Mouse (Mus musculus) left cerebral cortex, postnatal 25 days (tissue): ENCODE measurements around the gene Sgms1. TPM values are rescaled to one million over a fixed set of nuclear protein-coding genes. Genes with fewer than 3 reads are reported as not detected.
A peak's percentile ranks its signal among the peaks of the same experiment; 100 is the strongest.

ENCODE experiments used
- DNase-seq, 2 experiments: peaks; one replicate each; pipeline ENCODE4 v3.0.0; 2022; ENCODE audit warnings: low spot score in 2 of 2, mixed read lengths in 1 of 2
- intact Hi-C: fragments of 180-260 bp; cut with DNase I; formaldehyde crosslinking; loops from one replicate; pipeline ENCODE4 v1.15.1; 2025
- total RNA-seq, 2 experiments: library from RNA; stranded (reverse); gene quantifications; 2 replicates each; pipeline ENCODE4 v1.2.3; 2021

Gene Sgms1
- total RNA-seq, 2 experiments from 2014 or later, result 44.2 to 53.5 TPM

DNA sequence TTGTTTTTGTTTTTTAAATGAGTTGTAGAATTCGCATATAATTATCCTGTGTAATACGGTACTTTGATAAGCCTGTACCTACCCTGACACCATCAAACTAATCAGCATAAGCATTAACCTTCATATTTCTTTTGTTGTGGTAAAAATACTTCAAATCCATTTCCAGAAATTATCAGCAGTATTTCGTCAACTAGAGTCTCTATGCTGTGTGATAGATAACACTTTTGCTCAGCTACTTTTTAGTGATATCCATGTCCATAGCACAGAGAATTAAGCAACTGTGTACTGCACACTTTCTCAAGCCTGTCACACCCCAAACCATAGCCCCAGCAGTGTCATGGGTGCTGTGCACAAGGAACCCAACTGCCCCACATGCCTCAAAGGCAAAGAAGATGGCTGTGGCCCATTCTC, 152.3 kb downstream of the Sgms1 start:
- DNase-seq, result no peak
- intact Hi-C loops, result no loop called here

DNA sequence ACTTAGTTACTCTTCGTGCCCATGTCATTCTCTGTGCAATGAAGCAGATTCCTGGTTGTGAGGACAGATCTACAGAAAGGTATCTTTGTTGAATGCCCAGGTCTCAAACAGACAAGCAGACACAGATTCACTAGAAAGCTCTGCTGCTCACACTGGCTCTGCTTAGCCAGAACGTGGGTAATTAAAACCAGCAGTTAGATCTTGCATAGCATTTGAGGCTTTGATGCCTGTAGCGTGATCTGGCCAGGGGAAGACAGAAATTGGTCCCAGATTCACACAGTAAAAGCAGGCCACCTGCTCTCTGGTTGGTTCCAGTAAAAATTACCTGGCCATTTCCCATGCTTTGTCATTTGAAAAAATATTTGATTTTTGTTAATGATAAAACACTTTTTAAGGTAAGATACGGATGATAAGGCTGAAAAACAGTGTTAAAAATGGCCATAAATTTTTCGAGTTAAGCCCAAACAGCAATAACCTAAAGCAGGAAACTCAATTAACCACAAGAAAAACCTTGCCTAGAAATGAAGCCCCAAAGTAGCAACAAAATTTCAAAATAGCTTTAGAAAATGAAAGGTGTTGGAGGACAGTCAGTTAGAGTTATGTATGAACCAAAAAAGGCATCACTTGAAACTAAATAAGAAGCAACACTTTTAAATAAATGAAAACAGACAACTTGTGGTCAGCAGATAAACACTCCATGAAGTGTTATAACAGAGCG, 154.6 kb downstream of the Sgms1 start:
- intact Hi-C loops, result no loop called here
- DNase-seq, result no peak

DNA sequence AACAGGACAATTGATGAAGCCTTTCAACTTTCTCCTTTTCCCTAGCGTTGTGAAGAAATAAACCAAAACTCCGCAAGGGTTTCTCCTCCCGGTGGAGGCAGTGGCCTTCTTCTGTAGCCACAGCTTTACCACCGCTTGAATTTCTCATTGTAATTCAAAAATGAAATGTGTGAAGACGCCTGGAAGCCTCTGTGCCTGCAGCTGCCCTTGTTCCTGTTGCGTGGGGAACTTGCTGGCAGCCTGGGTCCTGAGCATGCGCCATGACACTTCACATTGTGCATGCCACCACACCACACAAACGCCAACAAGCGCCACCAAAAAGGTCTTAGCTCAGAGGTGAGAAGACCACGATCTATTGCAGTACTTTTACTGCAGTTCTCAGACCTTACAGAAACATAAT, 158.2 kb downstream of the Sgms1 start:
- DNase-seq, result peak in 1 of 2 experiments; percentile 58
- intact Hi-C loops, result no loop called here

DNA sequence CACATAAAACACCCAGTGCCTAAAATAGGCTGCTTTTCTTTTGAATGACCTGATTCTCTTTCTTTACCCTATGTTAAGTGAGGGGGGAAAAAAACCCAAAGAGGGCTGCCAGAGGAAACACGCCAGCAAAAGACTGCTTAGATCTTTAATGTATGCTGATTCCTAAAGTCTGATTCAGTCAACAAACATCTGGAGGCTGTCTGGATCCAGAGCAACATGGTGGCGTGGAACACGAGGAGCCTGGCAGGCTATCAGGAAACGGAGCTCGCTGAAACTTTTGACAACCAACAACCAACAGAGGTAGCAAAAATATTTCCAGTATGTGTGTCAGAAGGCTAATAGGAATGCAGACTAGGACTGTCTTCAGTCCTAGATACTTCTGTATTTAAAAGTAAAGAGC, 158.7 kb downstream of the Sgms1 start:
- DNase-seq, result no peak
- intact Hi-C loops, result no loop called here

DNA sequence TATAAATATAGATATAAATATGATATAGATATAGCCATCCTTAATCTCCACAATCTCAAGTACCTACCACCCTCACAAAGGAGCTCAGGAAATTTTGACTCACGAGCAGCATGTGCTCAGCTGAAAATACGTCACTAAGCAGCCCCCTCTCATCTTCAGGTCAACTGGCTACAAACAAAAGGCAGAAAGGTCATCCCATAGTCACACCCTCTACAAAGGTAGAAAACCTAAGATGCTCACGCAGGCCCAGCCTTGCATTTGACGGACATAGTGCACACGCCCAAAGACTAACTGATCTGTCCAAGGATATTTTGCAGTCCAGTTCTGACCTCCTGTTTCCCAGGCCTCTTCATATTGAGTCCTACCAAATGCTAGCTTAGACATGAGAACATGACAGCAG, 159.2 kb downstream of the Sgms1 start:
- no peak for DNase-seq
- intact Hi-C loops, result no loop called here

DNA sequence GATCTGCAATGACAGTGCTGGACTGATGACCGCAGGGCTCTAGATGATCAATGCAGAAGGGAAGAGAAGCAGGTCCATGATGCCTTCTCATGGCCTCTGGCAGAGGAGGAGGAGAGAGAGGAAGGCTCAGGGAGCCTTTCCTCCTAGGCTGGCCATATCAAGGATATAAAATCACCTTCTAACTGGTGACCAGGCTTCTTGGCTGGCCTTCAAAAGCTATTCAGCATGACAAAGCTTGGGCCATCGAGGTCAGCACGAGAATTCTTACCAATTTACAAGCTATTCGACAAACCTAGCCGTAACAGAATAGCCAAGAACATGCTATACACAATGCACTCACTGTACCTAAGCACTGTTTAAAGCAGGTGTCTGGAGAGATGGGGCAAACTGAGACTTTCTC, 159.7 kb downstream of the Sgms1 start:
- intact Hi-C loops, result no loop called here
- DNase-seq, result no peak

DNA sequence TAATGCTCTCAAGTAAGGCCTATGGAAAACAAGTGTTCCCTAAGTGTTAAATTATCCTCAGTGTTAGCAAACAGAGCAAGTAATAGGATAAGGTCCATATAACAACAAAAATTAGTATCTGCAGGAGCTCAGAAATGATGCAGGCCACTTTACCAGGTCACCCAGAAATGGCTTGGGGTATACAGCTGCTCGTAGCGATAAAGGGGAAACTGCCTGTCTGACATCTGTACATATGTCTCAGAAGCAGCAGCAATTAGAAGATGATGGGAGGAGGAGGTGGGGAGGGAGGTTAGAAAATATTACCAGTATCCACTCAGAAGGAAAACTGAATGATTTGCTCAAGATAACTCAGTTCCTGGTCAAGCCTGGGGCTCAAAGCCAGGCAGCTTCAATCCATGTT, 162.3 kb downstream of the Sgms1 start:
- intact Hi-C loops, result no loop called here
- DNase-seq, result no peak

DNA sequence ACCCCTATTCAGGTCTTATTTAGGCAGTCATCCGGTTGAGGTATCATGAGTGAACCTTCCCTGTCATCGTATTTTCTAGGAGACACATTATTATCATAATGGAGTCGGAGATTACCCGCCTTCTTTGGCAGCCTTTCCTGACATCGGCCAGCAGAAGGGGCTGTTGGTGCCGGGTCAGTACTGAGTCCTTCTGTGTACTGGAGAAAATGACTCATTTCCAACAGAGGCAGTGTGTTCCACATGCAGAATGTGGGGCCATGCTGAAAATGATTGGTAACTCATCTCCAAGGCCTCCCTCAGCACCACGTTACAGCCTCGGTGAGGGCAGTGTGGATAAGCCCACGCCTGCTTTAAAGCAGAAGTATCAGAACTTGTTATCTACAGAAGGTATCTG, 164.4 kb downstream of the Sgms1 start:
- no peak for DNase-seq
- intact Hi-C loops, result no loop called here

DNA sequence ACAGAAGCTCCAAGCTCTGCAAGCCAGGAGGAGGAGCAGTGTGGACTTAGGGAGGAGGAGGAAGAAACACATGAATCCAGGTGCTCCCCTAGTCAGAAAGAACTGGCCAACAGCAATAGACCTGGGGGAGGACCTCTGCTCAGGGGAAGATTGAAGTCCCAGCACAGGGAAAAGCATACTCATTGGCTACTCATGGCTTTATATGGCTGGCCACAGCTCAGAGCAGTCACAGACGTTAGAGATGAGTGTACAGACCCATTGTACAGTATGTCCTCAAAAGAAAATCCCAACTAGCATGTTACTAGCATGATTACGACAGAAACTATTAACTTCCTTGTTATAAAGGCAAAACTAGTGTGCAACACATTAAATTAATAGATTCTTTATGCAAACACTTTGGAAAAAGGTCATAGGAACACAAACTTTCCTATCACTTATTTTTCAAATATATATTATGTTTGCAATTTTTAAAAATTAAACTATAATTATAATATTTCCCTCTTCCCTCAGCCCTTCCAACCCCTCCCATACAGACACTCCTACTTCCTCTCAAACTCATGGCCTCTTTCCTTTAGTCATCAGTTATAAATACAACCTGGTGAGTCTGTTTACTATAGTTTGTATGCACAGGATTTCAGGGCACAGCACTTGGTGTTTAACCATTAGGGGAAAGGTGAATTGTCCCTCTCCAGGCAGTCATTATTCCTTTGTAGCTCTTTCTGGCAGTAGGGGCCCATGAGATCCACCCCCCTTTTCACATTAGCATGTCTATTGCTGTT, 165.0 kb downstream of the Sgms1 start:
- intact Hi-C loops, result no loop called here
- DNase-seq, result no peak

DNA sequence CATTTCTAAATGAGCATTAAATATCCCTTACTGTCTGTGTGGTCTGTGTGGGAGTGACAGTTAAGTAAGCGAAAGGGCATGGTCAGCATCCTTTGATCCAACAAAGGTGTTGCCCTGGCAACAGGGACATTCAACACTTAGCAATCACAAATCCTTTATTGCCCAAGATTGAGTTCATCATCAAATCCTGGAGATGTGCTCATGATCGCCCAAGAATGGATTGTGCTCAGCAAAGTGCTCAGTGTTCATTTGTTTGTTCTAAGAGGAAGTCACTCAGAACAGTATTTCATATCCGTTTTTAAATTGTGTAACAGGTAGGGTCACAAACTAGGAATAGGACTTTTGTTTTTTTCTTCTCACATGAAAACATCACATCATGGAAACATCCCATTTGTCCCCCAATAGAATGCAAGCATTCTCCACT, 165.8 kb downstream of the Sgms1 start:
- no peak for DNase-seq
- intact Hi-C loops, result no loop called here

DNA sequence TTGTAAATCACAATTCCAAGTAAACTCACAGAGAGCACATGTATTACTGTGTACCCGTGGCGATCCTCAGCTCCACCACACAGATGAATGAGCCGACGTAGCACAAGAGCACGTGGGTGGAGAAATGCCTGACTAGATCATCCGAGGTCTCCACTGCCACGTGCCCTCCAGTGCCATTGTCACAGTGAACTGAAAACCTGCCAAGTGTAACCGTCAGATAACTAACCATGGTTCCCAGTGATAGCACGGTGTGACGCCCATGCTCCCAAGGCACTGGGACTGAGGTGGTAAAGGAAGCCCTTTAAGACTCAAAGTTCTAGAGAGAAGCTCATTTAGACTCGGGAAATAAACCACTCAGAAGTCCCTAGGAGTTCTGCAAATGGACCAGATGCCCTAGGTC, 167.4 kb downstream of the Sgms1 start:
- DNase-seq, result no peak
- intact Hi-C loops, result no loop called here

DNA sequence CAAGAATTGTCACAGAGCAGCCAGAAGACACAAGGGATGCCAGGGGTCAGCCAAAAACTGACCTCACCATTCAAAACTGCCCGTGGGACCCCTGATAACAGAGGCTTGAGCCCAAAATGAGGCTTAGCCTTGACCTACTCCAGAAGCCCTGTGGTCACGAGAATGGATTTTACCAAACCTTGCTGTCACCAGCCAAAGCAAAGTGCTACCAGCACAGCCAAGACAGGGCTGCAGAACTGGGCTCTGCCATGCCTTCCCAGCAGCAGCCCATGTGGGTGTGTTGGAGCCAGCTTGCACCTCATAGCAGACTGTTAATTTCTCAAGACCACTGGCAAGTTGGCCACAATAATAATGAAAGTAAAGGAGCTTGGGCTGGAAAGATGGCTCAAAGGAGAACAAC, 168.5 kb downstream of the Sgms1 start:
- no peak for DNase-seq
- intact Hi-C loops, result no loop called here

DNA sequence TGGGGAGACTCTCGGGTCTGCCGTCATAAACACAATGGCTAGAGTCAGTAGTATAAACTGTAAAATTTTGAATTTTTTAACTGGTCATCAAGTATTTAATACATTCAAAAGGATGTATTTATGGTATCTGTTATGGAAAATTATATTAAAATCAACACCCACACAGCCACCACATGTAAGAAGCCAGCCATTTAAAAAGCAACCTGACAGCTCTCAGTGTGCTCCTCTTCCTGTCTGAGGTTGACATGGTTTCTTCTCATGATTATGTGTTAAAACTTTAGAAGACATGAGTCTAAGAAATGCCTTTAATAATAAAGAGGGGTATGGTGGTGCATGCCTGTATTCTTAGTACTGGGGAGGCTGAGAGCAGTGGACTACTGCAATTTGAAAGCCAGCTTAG, 172.8 kb downstream of the Sgms1 start:
- intact Hi-C loops, result no loop called here
- DNase-seq, result no peak

DNA sequence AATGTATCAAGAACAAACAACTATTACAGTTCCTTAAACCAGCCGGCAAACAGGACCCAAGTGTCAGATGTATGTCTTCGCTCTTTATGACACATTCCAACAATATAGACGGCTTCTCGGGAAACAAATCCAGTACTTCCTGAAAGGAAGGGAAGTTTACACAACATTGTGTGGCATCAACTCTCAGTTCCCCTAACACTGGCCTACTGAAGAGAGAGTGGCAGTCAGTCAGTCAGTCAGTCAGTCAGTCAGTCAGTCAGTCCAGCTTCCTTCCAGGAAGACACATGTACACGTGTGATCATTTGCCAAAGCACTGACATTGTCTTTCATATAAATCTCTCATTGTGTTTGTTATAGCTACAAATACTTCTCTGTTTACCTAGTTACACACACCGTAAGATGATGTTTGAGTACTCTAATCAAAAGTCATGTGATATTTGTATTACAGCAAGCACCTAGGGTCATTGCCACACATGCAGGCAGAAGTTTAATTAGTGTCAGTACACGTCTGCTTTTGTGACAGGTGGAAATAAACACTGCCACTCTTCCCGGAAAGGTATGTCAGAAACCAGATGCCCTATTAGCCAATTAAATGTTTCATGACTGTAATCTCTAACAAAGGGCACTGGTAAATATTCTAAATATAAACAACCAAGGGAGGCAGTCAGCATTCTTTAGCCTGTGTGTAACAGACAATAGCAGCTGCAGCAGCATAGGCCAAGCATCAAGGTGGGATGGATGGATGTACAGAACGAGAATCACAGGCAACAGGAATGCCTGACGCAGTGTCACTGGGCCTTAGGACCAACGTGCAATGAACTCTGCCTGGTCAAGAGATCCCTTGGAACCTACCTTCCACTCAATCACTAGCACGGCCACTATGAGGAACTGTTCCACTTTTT, 174.4 kb downstream of the Sgms1 start:
- intact Hi-C loops, result no loop called here

DNA sequence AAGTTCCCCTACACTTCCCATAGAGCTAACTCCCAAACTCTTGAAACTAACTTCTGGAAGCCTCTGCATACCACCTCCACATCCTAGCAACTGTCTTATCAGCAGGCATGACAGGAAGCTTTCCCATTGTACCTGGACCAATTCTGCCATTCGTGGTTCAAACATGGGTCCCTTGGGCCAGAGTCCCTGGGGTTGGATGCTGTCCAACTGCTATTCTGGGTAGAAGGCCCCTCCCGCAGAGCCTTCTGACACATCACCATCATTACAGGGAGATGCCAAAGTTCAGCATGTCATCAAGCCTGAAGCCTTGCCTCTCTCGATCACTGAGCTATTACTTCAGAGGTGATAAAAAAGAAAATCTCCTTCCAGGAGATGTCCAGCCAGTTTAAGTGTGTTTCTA, 175.9 kb downstream of the Sgms1 start:
- no peak for DNase-seq
- intact Hi-C loops, result no loop called here

More for the DNA sequence above, 174.4 kb downstream of the Sgms1 start:
- DNase-seq, result no peak

DNA sequence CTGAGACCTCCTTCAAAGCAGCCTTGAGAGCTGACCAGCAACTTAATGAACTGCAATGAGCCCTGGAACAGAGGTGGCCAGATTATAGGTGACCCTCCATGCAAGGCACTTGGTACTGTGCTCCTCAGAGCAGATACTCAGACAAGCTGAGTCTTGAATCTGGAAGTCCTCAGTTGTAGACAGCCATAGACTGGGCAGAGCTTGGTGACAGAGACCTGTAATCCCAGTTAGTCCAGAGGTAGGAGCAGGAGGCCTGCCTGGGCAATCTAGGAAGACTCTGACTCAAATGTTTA, 178.3 kb downstream of the Sgms1 start:
- intact Hi-C loops, result no loop called here
- no peak for DNase-seq

DNA sequence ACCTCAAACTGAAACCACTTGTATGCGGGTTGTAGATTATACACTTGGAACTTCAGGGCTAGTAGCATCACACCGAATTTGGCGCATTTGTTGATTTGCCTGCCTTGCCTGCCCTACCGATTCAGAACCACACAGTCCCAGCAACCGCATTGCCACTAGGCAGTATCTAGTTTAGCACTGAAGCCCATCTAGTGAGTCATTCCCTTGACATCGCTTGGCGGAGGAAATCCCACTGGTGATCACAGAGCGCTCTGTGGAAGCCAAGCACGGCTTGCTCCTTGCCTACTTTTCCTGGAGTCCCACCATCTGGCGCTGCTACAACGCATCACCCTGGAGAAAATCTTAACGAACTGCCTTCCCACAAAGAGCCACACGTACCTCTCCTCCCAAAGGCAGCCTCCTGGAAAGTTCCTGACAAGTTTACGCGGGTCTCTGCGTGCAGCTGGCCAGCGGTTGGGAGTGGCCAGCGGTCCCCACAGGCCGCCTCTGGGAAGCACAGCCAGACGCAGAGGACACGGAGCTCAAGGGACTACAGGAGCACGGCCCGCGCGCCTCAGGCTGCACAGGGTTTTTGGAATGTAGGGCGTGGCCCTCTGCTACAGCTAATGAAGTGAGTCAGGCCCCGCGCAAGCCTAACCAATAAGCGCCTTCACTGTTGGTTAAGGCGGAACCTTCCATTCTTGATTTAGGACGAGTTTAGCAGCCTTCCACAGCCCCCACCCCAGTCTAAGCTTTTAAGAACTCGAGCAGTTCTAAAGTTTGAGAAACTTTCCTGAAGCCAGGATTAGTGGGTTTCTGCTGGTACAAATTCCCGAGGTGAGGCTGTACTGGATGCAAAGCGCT, 178.8 kb downstream of the Sgms1 start:
- intact Hi-C loops, result no loop called here
- peak; percentile 50 to 88 for DNase-seq

DNA sequence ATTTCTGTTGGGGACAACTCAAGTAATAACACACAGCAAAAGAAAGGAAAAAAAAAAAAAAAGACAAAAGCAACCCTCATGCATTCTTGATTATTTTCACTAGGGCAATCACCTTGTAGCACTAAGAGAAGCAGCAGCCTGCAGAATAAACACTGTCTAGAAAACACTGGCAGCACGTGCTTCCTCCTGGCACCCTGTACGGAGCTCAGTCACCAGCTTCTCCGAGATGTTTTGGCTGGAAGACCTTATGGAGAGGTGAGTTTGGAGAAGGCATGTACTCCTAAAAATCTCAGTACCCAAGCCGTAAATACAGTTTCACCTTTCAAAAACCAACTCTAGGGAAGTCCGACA, 179.4 kb downstream of the Sgms1 start:
- intact Hi-C loops, result no loop called here
- DNase-seq, result no peak

DNA sequence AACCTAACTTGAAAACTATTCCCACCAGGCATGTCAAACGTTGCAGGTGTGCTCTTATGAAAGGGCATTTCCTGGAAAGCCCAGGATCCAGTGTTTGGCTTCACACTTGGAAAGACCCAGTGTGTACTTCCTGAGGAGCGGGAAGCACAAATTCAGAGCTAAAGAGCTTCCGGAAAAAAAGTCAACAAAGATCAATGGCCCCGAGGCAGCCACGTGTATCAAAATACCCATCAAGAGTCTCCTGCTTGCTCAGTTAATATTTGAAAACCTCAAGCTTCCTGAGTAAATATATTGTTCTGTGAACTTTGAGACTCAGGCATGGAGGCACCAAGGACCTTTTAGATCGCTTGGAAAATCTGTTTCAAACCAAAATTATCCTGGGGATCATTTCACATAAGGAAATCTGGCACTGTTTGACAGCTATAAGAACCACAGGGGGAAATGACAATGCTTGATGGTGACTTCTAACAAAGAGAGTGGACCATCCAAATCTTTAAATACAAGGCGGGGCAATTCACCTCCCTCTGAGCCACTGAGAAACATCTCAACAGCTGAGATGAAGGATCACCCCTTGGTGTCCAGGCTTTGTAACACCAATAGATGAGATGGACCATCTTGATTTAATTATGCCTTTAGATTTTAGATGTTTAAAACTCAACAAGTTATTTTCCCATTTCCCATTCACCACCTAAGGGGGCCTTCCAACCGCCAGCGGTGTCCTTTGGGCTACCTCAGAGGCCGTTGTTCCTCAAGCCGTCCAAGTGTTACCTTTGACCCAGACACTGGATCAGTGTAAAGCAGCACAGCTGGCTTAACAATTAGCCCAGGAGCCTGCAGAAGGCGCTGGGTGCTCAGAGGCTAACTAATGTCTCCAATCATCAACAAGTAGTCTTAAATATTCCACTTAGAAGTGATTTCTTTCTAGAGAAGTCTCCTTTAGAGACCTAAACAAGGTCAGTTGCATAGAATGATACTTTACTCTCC, 187.1 kb downstream of the Sgms1 start:
- intact Hi-C loops, result no loop called here
- no peak for DNase-seq
